In genomic region chr13:20342881-20343280, GRCm38 (mm10) we compare ENCODE assay signal across 22 mouse cellular contexts.
A peak's percentile ranks its signal among the peaks of the same experiment; 100 is the strongest.
DNase-seq lines count a peak whose midpoint lies in the region; ATAC-seq lines count a peak whose summit lies in the region.
"Had no signal": no experiment of that assay in that cellular context is flagged by ENCODE, and none has a peak within 500 bp of the region (broad histone marks: within the 10 kb centered on the region; RNA-seq: fewer than 3 reads in every experiment).

No protein-coding gene starts in this region.

- H3K4me1 ChIP-seq in limb, embryonic 10.5 days, result no peaks in the 10 kb centered on the region
- H3K4me1 ChIP-seq: embryonic facial prominence, embryonic 13.5 days; embryonic facial prominence, embryonic 15.5 days; forebrain, embryonic 13.5 days; forebrain, embryonic 15.5 days had no signal

- no peaks in the 10 kb centered on the region for H3K9me3 ChIP-seq in limb, embryonic 10.5 days (replicated peaks)
- H3K9me3 ChIP-seq: embryonic facial prominence, embryonic 13.5 days; embryonic facial prominence, embryonic 15.5 days; forebrain, embryonic 13.5 days; forebrain, embryonic 15.5 days had no signal

- H3K27ac ChIP-seq in limb, embryonic 10.5 days, result no peak overlapping the region
- H3K27ac ChIP-seq: embryonic facial prominence, embryonic 13.5 days; embryonic facial prominence, embryonic 15.5 days; forebrain, embryonic 13.5 days; forebrain, embryonic 15.5 days had no signal

- peak; percentile 66 for DNase-seq in 416B (ENCODE audit: low read depth)
- peak; percentile 95 for DNase-seq in fat pad, adult 2 months (ENCODE audit: extremely low read depth, low read depth, low spot score)
- DNase-seq in neural tube, embryonic 10.5 days (ENCODE audit: extremely low spot score, low spot score), result no peak
- no peak for DNase-seq in limb, embryonic 10.5 days (ENCODE audit: low spot score)
- DNase-seq in right cerebral cortex, adult 18-20 months, result no peak
- DNase-seq: adrenal gland, adult 2 months; adrenal gland, postnatal 10 days; adrenal gland, postnatal 25 days; cerebellum, adult 11 months; cerebellum, adult 18-20 months; cerebellum, adult 8-10 months; cerebellum, adult 9-11 months; cerebellum, postnatal 14 days; cerebellum, postnatal 36 days; embryo, embryonic 11 days; forebrain, postnatal 0 days had no signal

- H3K4me3 ChIP-seq in limb, embryonic 10.5 days, result no peak overlapping the region
- H3K4me3 ChIP-seq: embryonic facial prominence, embryonic 13.5 days; embryonic facial prominence, embryonic 15.5 days; erythroblast, embryonic 14.5 days; forebrain, embryonic 13.5 days; forebrain, embryonic 15.5 days had no signal

- H3K36me3 ChIP-seq in limb, embryonic 10.5 days, result no peaks in the 10 kb centered on the region
- H3K36me3 ChIP-seq: embryonic facial prominence, embryonic 13.5 days; embryonic facial prominence, embryonic 15.5 days; forebrain, embryonic 15.5 days had no signal

- H3K27me3 ChIP-seq in limb, embryonic 10.5 days (ENCODE audit: low read depth, poor library complexity, severe bottlenecking), result no peaks in the 10 kb centered on the region
- H3K27me3 ChIP-seq: embryonic facial prominence, embryonic 13.5 days; embryonic facial prominence, embryonic 15.5 days; forebrain, embryonic 13.5 days; forebrain, embryonic 15.5 days had no signal

- ATAC-seq in granulocyte monocyte progenitor cell, adult 5-6 weeks (replicated peaks; ENCODE audit: poor library complexity, severe bottlenecking), result peak; percentile 48; the same call in 1 of the 2 replicates
- ATAC-seq: forebrain, embryonic 13.5 days; forebrain, embryonic 15.5 days; forebrain, postnatal 0 days had no signal

- WGBS in limb, embryonic 10.5 days, result 93% methylated on average over 3 of the region's 3 CpGs

Comparison
In these comparisons a context has a peak if more than half of its experiments do, and no peak if none do; other contexts are left out.
1. DNase-seq: peak in 416B (single experiment) and fat pad, adult 2 months (single experiment); none in neural tube, embryonic 10.5 days (single experiment), limb, embryonic 10.5 days (single experiment) and right cerebral cortex, adult 18-20 months (single experiment).